In genomic region chr1:158573168-158573567, GRCm38 (mm10) we compare ENCODE assay signal across 24 mouse cellular contexts.
"Had no signal": no experiment of that assay in that cellular context is flagged by ENCODE, and none has a peak within 500 bp of the region (broad histone marks: within the 10 kb centered on the region; RNA-seq: fewer than 3 reads in every experiment).

No protein-coding gene starts in this region.

- H3K9me3 ChIP-seq: limb, embryonic 12.5 days; limb, embryonic 15.5 days; midbrain, embryonic 12.5 days; midbrain, embryonic 15.5 days; neural tube, embryonic 12.5 days; neural tube, embryonic 15.5 days; stomach, embryonic 15.5 days had no signal

- ATAC-seq: liver, postnatal 0 days; lung, postnatal 0 days; midbrain, embryonic 15.5 days had no signal

- H3K36me3 ChIP-seq: limb, embryonic 12.5 days; limb, embryonic 15.5 days; midbrain, embryonic 15.5 days; neural tube, embryonic 12.5 days; stomach, embryonic 15.5 days had no signal

- H3K4me3 ChIP-seq: layer of hippocampus, adult 2 months; left cerebral cortex, adult 2 months; limb, embryonic 12.5 days; limb, embryonic 15.5 days; midbrain, embryonic 12.5 days; midbrain, embryonic 15.5 days; neural tube, embryonic 12.5 days; neural tube, embryonic 15.5 days; stomach, embryonic 15.5 days had no signal

- H3K9ac ChIP-seq: limb, embryonic 12.5 days; limb, embryonic 15.5 days; liver, embryonic 14.5 days; liver, postnatal 0 days; lung, embryonic 14.5 days; midbrain, embryonic 12.5 days; midbrain, embryonic 15.5 days; neural tube, embryonic 12.5 days; neural tube, embryonic 15.5 days; stomach, embryonic 15.5 days had no signal

- H3K27me3 ChIP-seq: limb, embryonic 12.5 days; limb, embryonic 15.5 days; midbrain, embryonic 12.5 days; midbrain, embryonic 15.5 days; neural tube, embryonic 12.5 days; neural tube, embryonic 15.5 days; stomach, embryonic 15.5 days had no signal

- H3K27ac ChIP-seq: layer of hippocampus, adult 2 months; left cerebral cortex, adult 2 months; limb, embryonic 12.5 days; limb, embryonic 15.5 days; liver, embryonic 14.5 days; macrophage; midbrain, embryonic 12.5 days; midbrain, embryonic 15.5 days; neural tube, embryonic 12.5 days; neural tube, embryonic 15.5 days; stomach, embryonic 15.5 days had no signal

- H3K4me2 ChIP-seq: limb, embryonic 12.5 days; limb, embryonic 15.5 days; liver, embryonic 11.5 days; lung, embryonic 14.5 days; midbrain, embryonic 12.5 days; midbrain, embryonic 15.5 days; neural tube, embryonic 12.5 days; neural tube, embryonic 15.5 days; stomach, embryonic 15.5 days had no signal

- DNase-seq: kidney, adult 9 months; kidney, postnatal 25 days; layer of hippocampus, adult 9-11 months; layer of hippocampus, postnatal 36 days; left cerebral cortex, postnatal 4 days; liver, postnatal 0 days; lung, embryonic 14.5 days; retina, postnatal 1 day; right cerebral cortex, postnatal 25 days; spleen, adult 18-20 months; thymus, postnatal 36 days had no signal

- H3K4me1 ChIP-seq: limb, embryonic 12.5 days; limb, embryonic 15.5 days; midbrain, embryonic 12.5 days; midbrain, embryonic 15.5 days; neural tube, embryonic 12.5 days; neural tube, embryonic 15.5 days; stomach, embryonic 15.5 days had no signal
